Mouse (Mus musculus): ENCODE data around the gene Fbxo5. TPM values are rescaled to one million over a fixed set of nuclear protein-coding genes. Genes with fewer than 3 reads are reported as not detected.
A peak's percentile ranks its signal among the peaks of the same experiment; 100 is the strongest.

The Fbxo5 gene
- total RNA-seq, 2 experiments from 2014 or later: 1.0 to 1.5 TPM

GRCm38 (mm10) chr10:5798069-5798468, 7.3 kb downstream of the Fbxo5 start:
- DNase-seq (ENCODE audit: low spot score in 2 of 2): no peak
- intact Hi-C loops (cut with DNase I): no loop called here

DNA sequence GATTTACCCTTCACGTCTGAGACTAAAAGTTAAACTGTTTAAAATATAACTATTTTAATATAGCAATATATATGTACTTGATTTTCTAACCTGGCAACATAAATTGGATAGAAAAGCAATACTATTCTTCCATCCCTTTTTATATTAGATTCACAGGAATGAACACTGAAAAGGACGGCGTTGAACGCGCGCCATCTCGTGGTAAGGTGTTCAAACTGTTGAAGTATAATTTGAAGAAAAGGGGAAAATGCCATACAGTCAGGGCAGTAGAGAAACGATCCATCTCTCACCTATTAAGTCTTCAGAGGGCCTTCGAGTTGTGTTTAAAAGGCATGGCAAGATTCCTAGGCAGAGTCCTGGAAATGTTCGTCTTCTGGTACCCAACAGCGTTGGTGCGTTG, 14.7 kb downstream of the Fbxo5 start:
- intact Hi-C loops (cut with DNase I): loop anchor here (2.0 kb wide), 1 partner anchor 190 kb away; no protein-coding TSS in a partner anchor
- peak; percentile 39 to 79 for DNase-seq (ENCODE audit: low spot score in 2 of 2)

DNA sequence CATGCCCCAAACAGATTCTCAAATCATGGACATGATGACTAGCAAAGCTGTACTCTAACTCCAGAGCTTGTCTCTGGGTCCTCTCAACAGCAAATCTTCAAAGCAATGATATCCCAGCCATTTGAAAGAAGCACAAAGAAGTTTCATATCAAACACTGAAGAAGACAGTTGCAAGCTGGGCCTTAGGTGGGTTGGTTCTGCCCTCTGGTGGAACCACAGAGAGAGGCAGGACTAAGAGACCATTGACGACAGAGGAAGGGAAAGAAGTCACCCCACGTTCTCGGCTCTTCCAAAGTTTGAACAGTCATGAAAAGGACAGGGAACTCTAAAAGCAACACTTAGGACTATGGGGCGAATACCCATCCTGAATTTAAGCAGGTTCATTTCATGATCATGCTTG, 18.5 kb downstream of the Fbxo5 start:
- intact Hi-C loops (cut with DNase I): loop anchor here (2.0 kb wide), 1 partner anchor 150 kb away; no protein-coding TSS in a partner anchor
- peak; percentile 28 to 44 for DNase-seq (ENCODE audit: low spot score in 2 of 2)

Other genes starting within 250 kb of the Fbxo5 start
- 1 to 10 TPM in 1 of 2 experiments, under 1 TPM in 1; 0.59 to 1.1 TPM for gene Myct1, start 211.8 kb downstream of the Fbxo5 start, total RNA-seq (2021)
- gene Vip, start 166.4 kb downstream of the Fbxo5 start, total RNA-seq (2021): 10 to 100 TPM; 41.3 to 50.5 TPM
- gene Mtrf1l, start 18.3 kb upstream of the Fbxo5 start, total RNA-seq (2021): 10 to 100 TPM; 10.2 to 12.4 TPM
- 10 to 100 TPM; 60.2 to 63.7 TPM for gene Rgs17, start 116.8 kb upstream of the Fbxo5 start, total RNA-seq (2021)

Measured in left cerebral cortex, postnatal 14 days (tissue).